Mouse (Mus musculus): ENCODE measurements around the gene Aspa.
"Not testable (repeated sequence)": the region's sequence is repeated elsewhere in the genome, so short reads cannot be mapped to it uniquely, and the experiment has no call there.

Gene Aspa

GRCm38 (mm10) chr11:73329442-73329841 lies at the start of gene Aspa, which contains the start of the genes Gm49340 and Spata22:
Gene Aspa, minus strand, starts transcription at chr11:73329596.
Gene Gm49340, plus strand, starts transcription at chr11:73329741.
Gene Spata22, plus strand, starts transcription at chr11:73329741.
- DNase-seq (ENCODE audit: low spot score): no peak

DNA sequence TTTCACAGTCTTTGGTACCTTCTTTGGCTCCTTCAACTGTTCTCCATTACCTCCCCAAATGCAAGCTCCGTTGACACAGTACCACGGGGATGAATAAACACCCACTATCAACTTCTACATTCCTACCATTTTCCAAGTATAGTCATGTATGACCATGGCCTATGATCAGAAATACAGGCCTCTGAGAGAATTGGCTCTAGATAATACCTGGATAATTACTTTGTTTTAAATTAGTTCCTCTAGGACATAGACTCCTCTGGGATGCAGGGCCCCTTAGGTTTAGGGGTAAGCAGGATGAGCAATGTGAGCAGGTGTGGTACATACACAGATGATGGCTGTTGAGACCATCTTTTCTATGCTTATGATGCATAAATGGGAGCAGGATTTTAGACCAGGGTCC lies 41.5 kb upstream of the Aspa start, which contains the start of gene Olfr376:
Gene Olfr376 (plus strand): TSS at position 301 of the 400 bp plus-strand sequence.
- no peak for DNase-seq (ENCODE audit: low spot score)

DNA sequence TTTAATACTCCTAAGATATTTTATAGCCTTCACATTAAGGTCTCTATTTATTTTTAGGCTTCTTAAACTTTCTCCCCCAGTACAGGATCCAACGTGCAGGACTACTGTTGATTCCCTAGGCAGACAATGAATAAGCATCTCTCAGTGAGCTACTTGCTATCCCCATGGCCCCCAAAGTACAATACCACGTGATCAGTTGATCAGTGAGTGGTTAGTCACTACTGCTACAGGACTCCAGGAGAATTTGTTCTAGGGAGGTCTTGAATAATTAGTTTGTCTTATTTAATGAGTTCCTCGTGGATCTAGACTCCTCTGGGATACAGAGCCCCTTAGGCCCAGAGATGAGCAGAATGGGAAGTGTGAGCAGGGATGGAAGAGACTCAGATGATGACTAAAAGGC lies 21.1 kb upstream of the Aspa start, which contains the start of gene Olfr20:
Gene Olfr20 (plus strand): TSS at position 301 of the 400 bp plus-strand sequence.
- DNase-seq (ENCODE audit: low spot score): no peak

GRCm38 (mm10) chr11:73336919-73337318 lies 7.5 kb upstream of the Aspa start:
- no peak for DNase-seq (ENCODE audit: low spot score)

DNA sequence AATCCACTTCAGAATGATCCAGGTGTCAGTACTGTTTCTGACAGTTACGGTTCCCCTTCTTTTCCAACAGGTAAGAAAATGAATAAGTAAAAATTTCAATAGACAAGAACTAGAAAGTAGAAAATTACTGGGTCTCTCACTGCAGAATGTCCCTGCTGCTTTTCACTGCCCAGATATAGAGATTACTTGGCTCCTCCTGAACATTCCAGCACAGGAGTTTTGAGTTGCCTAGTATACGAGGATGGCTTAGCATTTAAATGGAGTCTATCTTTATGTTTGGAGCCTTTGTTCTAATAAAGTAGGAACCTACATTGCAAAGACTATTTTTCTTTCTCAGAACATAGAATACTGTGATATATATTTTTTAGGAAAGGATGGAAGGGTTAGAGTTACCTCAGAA lies 4.0 kb upstream of the Aspa start:
- no peak for DNase-seq (ENCODE audit: low spot score)

DNA sequence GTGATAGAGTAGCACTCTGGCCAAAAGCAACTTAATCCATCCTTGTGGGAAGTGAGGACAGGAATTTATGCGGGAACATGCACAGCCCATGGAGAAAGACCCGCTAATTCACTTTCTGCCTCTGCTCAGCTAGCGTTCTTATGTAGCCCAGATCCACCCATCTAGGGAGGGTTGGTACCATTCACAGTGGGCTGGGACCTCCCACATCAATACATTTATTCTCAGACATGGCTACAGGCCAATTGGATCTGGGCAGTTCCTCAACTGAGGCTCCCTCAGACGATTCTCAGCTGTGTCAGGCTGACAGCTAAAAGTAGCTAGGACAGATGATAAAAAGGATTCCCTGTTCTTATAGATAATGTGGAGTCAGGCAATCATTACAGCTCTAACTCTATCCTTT lies 2.0 kb downstream of the Aspa start:
- DNase-seq (ENCODE audit: low spot score): no peak

DNA sequence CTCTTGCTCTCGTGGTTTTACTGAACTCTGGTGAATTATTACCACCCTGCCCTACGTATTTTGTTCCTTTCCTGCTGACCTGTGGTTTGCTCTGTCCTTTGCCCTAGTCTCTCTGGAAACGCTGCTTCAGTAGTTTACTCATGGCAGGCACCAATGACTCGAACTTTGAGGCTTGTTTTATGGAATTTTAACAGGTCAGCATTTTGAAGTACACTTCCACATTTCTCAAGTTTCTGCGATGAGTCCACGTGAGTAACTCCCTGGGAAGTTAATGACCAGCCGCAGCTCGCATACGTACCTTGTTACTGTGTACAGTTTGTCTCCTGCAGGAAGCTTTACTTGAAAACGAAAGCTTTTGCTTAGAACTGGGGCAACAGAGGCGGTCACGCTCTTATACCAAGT lies 2.9 kb downstream of the Aspa start:
- DNase-seq (ENCODE audit: low spot score): no peak

DNA sequence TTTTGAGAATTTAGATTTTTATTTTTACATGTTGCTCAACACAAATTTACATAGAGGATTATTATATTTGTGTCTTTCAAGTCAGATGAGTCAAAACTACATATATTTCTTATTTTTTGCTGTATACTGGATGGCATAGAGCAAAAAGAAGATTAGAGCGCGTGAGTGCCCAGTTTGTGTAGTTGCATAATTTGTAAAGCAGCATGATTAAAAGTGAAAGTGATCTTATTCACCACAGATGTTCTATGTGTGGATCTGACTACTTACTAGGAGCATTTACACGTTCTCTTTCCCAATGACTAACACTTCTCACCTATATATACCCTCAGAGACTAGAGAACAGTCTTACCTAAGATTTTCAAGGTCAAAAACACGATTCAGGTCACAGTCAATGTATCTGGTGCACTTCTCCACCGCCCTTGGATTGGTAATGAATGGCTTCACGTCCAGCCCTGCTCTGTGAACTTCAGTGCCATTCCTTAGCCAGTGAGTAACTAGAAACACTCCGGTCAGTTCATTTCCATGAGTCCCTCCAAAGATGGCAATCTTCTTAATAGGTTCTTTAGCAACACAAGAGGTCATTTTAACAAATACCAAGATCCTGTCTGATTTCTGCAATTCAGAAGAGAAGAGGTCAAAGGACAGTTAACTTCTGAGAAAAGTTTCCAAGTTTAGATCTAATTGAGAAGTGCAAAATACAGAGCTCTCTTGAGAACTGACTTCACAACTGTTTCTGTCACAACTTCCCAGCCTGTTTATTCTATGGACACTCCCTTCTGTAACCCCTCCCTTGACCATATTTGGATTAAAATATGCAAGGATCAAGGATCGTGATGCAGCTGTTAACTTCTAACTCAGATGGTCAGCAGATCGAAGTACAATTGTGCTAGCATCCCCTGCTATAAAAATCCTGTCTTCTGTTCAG lies 5.2 kb downstream of the Aspa start:
- DNase-seq (ENCODE audit: low spot score): no peak

GRCm38 (mm10) chr11:73321064-73321463 lies 8.3 kb downstream of the Aspa start:
- DNase-seq (ENCODE audit: low spot score): not testable (repeated sequence)

GRCm38 (mm10) chr11:73318581-73318980 lies 10.8 kb downstream of the Aspa start:
- DNase-seq (ENCODE audit: low spot score): not testable (repeated sequence)

GRCm38 (mm10) chr11:73315961-73316360 lies 13.4 kb downstream of the Aspa start:
- DNase-seq (ENCODE audit: low spot score): no peak

DNA sequence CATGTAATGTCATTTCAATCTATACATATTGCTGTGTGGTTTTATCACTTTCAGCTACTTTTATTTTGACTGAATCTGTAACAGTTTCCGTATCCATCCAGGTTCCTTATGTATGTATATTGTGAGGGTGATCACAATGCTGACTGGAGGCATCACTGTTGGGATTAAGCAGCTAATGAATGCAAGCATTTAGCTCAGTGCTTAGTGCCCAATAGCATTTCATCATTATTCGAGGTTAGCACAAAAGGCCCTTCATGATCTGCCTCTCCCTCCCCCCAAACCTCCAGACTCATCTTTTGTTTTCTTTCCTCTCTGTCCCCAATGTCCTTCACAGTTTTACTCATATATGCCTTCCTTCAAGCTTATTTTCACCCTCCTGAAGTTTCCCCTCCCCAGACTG lies 26.3 kb downstream of the Aspa start:
- DNase-seq (ENCODE audit: low spot score): no peak

DNA sequence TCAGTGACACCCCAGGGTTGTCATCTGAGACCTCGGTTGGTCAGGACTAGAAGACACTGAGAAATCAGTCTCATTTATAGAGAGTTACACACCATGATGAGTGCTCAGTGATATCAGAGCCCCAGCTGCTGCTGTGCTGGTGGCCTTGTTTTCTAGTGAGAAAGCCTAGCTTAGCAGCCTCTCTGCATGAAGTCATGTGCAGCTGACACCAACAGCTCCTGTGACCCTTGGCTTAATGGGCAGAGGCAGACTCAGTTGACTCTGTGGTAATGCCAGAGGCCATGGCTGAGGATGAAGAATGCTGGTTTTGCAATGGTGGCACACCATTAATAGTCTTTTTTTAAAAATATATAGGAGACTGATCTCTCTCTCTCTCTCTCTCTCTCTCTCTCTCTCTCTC lies 39.8 kb downstream of the Aspa start:
- no peak for DNase-seq (ENCODE audit: low spot score)

GRCm38 (mm10) chr11:73284351-73284750 lies 45.0 kb downstream of the Aspa start:
- no peak for DNase-seq (ENCODE audit: low spot score)

- DNase-seq (ENCODE audit: low spot score): no peak
These were observed 45.5 kb downstream of the Aspa start for GRCm38 (mm10) chr11:73283926-73284325.

DNA sequence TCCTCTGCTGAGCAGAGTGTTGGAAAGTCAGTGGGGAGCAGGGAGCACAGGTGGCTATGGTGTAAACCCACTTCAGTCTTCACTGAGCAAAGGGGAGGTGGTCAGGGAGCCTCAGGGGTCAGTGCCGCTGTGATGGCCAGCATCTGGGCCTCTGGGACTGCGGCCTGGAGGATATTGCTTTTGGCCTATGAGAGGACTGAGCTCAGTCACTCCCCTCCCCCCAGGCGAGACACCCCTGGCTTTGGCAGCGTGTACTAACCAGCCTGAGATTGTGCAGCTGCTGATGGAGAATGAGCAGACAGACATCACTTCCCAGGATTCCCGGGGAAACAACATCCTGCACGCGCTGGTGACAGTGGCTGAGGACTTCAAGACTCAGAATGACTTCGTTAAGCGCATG lies 46.0 kb downstream of the Aspa start:
- DNase-seq (ENCODE audit: low spot score): no peak

DNA sequence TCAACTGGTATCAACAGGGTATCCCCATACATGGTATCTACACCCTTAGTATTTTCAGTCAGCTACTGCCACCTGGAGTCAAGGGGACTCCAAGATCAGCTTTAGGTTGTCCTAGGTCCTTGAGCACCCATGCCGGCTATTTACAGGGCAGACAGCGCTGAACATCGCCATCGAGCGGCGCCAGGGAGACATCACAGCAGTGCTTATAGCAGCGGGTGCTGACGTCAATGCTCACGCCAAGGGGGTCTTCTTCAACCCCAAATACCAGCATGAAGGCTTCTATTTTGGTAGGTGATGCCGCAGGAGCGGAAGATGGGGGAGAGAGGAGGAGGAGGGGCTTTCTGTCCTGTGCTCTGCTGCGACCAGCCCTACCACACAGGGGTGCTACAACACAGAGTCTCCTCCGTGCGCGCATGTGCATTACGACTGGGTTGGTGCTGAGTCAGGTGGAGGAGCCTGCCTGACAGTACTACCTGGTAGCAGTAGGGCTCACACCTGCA lies 47.8 kb downstream of the Aspa start:
- DNase-seq (ENCODE audit: low spot score): no peak

GRCm38 (mm10) chr11:73280710-73281109 lies 48.7 kb downstream of the Aspa start:
- no peak for DNase-seq (ENCODE audit: low spot score)

GRCm38 (mm10) chr11:73274821-73275220 lies 54.6 kb downstream of the Aspa start:
- no peak for DNase-seq (ENCODE audit: low spot score)

- DNase-seq (ENCODE audit: low spot score): no peak
These were observed 62.1 kb downstream of the Aspa start, which contains the start of gene Trpv3 for GRCm38 (mm10) chr11:73267267-73267666. Gene Trpv3, plus strand, starts transcription at chr11:73267388.

- DNase-seq (ENCODE audit: low spot score): no peak
These were observed 68.0 kb downstream of the Aspa start for GRCm38 (mm10) chr11:73261385-73261784.

DNA sequence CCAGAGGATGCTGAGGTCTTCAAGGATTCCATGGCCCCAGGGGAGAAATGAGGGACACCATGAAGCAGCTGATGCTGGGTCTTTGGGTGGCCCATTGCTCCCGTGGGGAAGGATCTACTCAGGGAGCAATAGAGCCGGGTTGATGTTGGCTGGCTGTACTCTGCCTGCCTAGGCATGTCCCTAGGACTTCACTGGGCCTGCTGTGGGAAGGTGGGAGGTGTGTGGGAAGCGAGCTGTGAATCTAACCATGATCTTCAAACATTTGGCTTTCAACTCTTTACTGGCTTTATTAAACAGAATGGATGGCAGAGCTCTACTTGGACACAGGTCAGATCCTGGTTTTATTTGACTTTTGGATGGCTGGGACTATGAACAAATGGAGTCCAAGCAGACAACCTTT lies 68.9 kb downstream of the Aspa start:
- no peak for DNase-seq (ENCODE audit: low spot score)

DNA sequence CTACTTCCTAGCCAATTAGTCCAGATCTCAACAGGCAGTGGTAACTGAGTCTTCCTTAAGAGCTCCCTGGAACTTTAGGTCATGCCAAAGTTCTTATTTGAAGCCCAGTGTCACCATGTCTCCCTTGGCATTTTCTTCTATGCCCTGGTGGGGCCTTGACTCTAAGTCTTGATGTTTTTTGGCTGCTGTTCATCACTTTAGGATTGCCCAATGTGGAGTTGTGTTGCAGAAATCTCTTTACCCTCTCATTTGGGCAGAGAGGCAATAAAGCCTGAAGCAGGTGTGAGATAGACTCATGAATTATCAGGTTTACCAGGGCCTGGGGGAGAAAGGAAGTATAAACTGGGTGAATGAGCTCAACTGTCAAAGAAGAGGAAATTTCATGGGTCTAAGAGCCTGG lies 70.7 kb downstream of the Aspa start:
- no peak for DNase-seq (ENCODE audit: low spot score)
